Mouse (Mus musculus) heart, embryonic 14.5 days (tissue): ENCODE measurements around the gene Hils1. TPM values are rescaled to one million over a fixed set of nuclear protein-coding genes. Genes with fewer than 3 reads are reported as not detected.

ENCODE experiments used
- ATAC-seq: fragments of 200-750 bp; cut with Nextera tagmentation; 2 replicates; pipeline ENCODE4 v1.8.0; 2017; ENCODE audit warnings: low read depth, moderate TSS enrichment; ENCODE audit not compliant: insufficient number of reproducible peaks, insufficient read depth, low FRiP score
- H3K27ac ChIP-seq, 2 experiments: fragments of 200-500 bp in 1 of 2; fragments of 300-500 bp in 1 of 2; sonication (generic) in 1 of 2; replicated peaks in 1 of 2; 2 replicates each; pipeline ENCODE4 v1.5.1; 2012 to 2014; ENCODE audit warnings: low read depth in 2 of 2, low read length in 2 of 2, control low read depth in 1 of 2, mild to moderate bottlenecking in 1 of 2, mixed read lengths in 1 of 2; ENCODE audit not compliant: control insufficient read depth in 1 of 2, insufficient read depth in 1 of 2
- H3K27me3 ChIP-seq: fragments of 300-500 bp; sonication (generic); 2 replicates; pipeline ENCODE4 v1.6.1; 2014; ENCODE audit warnings: mild to moderate bottlenecking, low read length, control low read depth; ENCODE audit not compliant: control insufficient read depth, insufficient read depth
- H3K36me3 ChIP-seq: fragments of 300-500 bp; sonication (generic); 2 replicates; pipeline ENCODE4 v1.6.1; 2014; ENCODE audit warnings: mild to moderate bottlenecking, control low read depth, low read length, mixed read lengths; ENCODE audit not compliant: control insufficient read depth, insufficient read depth
- H3K4me1 ChIP-seq, 2 experiments: fragments of 200-500 bp in 1 of 2; fragments of 300-500 bp in 1 of 2; sonication (generic) in 1 of 2; 2 replicates each; pipeline ENCODE4 v1.6.1; 2012 to 2014; ENCODE audit warnings: low read length in 2 of 2, control low read depth in 1 of 2, mixed read lengths in 1 of 2; ENCODE audit not compliant: control insufficient read depth in 2 of 2, insufficient read depth in 2 of 2
- H3K4me2 ChIP-seq: fragments of 300-500 bp; sonication (generic); 2 replicates; pipeline ENCODE4 v1.6.1; 2014; ENCODE audit warnings: mild to moderate bottlenecking, low read length
- H3K4me3 ChIP-seq, 2 experiments: fragments of 200-500 bp in 1 of 2; fragments of 300-500 bp in 1 of 2; sonication (generic) in 1 of 2; 2 replicates each; pipeline ENCODE4 v1.5.1; 2012 to 2014; ENCODE audit warnings: low read length in 2 of 2, mild to moderate bottlenecking in 2 of 2, control low read depth in 1 of 2, low read depth in 1 of 2, moderate library complexity in 1 of 2; ENCODE audit not compliant: control insufficient read depth in 1 of 2, insufficient read depth in 1 of 2
- H3K9ac ChIP-seq: fragments of 300-500 bp; sonication (generic); 2 replicates; pipeline ENCODE4 v1.6.1; 2014; ENCODE audit warnings: mild to moderate bottlenecking, low read length
- H3K9me3 ChIP-seq: fragments of 300-500 bp; sonication (generic); 2 replicates; pipeline ENCODE4 v1.6.1; 2016; ENCODE audit warnings: low read length, control low read depth; ENCODE audit not compliant: control insufficient read depth
- WGBS: fragments of 180-500 bp; shearing (Covaris S2); extraction: QIAGEN DNeasy Blood & Tissue Kit; methylation state at CpG from one replicate; pipeline ENCODE4 v1.1.7; 2014; 5-methylcytosine and 5-hydroxymethylcytosine counted together
- polyA plus RNA-seq: library from polyadenylated mRNA; unstranded; fragments of >200 nt; fragmentation: Nextera tagmentation; extraction: Ambion mirVana; gene quantifications from 2 replicates; pipeline ENCODE4 v1.2.1, GENCODE M21; 2014

The Hils1 gene
- polyA plus RNA-seq, 1 experiment from 2014 or later = 0.24 TPM

DNA sequence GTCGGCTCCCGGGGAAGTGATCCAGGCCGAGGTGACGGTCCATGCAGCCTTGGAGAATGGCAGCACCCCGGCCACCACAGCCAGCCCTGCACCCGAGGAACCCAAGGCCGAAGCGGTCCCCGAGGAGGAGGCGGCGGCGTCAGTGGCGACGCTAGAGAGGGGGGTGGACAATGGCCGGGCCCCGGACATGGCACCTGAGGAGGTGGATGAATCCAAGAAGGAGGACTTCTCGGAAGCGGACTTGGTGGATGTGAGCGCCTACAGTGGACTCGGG, 25.0 kb downstream of the Hils1 start:
- Histone ChIP-seq H3K27ac (peak overlapping the region in 1 of 2 experiments; percentile 93; a peak in 2 of 4 replicates), H3K9me3 (no peaks in the 10 kb centered on the region), H3K9ac (peak overlapping the region; percentile 94), H3K27me3 (no peaks in the 10 kb centered on the region), H3K4me2 (peak overlapping the region; percentile 96), H3K36me3 (peaks cover 34% of the 10 kb centered on the region), H3K4me3 (peak overlapping the region; percentile 84 to 86), H3K4me1 (peaks cover 48 to 65% of the 10 kb centered on the region in 2 experiments)
- ATAC-seq = no peak
- under 1% methylated on average over 20 of the region's 20 CpGs for WGBS

DNA sequence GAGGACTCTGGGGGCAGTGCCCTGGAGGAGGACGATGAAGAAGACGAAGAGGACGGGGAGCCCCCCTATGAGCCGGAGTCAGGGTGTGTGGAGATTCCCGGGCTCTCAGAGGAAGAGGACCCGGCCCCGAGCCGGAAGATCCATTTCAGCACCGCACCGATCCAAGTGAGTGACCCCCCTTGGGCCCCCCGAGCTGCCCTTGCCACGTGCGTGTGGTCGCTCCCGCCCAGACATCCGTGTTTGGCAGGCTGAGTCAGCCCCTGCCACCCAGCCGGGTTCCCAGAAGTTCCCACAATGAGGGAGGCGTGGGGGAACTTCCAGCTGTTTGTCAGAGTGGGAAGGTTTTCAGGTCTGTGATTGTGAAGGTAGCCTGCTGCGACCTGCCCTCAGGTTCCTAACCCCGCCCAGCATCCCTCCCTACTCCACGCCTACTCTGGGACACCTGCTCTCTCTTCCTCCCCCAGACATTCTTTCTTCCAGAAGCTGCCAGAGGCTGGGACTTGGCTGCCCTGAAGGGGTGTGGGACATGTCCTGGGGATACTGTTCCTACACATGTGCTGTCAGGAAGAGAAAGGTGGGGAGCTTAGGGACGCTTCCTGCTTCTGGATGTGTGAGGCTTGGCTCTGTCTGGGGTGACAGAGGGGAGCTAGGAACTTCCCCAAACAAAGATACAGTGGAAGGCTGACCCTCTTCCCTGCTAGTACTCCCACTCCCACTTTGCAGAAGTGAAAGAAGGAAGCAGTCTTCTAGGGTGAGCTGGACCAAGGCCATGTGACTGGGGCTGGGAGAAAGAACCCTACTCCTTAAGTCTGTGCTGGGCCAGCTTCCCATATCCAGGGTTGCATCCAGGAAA, 25.6 kb downstream of the Hils1 start:
- peak overlapping the region; percentile 84 to 86 for H3K4me3 ChIP-seq
- 4% methylated on average over 22 of the region's 22 CpGs for WGBS
- peak overlapping the region; percentile 94 for H3K9ac ChIP-seq
- peak overlapping the region in 1 of 2 experiments; percentile 93; a peak in 2 of 4 replicates for H3K27ac ChIP-seq
- peak overlapping the region; percentile 96 for H3K4me2 ChIP-seq
- peaks cover 43 to 65% of the 10 kb centered on the region in 2 experiments for H3K4me1 ChIP-seq
- no peak for ATAC-seq
- H3K36me3 ChIP-seq = peaks cover 39% of the 10 kb centered on the region
- H3K27me3 ChIP-seq = no peaks in the 10 kb centered on the region
- H3K9me3 ChIP-seq = no peaks in the 10 kb centered on the region

DNA sequence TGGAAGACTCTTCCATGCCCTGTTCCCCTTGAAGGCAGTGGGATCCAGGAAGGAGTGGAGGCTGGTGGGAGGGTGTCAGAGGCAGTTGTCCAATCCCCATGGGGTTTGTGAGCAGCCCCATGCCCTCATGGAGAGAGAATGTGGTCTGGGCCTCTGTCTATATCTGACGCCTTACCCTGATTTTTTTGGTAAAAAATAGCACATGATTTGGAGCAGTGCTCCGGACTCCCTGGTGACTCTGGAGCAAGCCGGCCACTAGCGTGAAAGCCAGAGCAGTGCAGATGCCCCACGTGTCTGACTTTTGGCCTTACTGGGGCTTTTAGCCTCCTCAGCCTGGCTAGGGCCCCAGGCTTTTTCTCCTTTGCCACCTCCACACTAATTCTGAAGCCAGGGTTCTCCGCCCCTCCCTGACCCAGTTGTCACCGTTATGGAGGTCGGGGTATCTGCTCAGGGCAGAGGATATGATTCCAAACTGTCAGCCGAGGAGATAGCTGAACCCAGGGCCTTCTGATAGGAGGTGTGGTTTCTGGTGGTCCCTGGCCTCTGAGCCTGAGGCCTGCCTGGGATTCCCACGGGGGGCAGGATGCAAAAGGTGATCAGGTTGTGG, 26.9 kb downstream of the Hils1 start:
- Histone ChIP-seq H3K9me3 (no peaks in the 10 kb centered on the region), H3K36me3 (peaks cover 53% of the 10 kb centered on the region), H3K4me3 (peak overlapping the region; percentile 84 to 86), H3K4me1 (peaks cover 34 to 56% of the 10 kb centered on the region in 2 experiments), H3K27ac (peak overlapping the region in 1 of 2 experiments; percentile 93; a peak in 2 of 4 replicates), H3K4me2 (peak overlapping the region; percentile 96), H3K27me3 (no peaks in the 10 kb centered on the region), H3K9ac (peak overlapping the region; percentile 94)
- no peak for ATAC-seq
- 20% methylated on average over 10 of the region's 10 CpGs for WGBS

DNA sequence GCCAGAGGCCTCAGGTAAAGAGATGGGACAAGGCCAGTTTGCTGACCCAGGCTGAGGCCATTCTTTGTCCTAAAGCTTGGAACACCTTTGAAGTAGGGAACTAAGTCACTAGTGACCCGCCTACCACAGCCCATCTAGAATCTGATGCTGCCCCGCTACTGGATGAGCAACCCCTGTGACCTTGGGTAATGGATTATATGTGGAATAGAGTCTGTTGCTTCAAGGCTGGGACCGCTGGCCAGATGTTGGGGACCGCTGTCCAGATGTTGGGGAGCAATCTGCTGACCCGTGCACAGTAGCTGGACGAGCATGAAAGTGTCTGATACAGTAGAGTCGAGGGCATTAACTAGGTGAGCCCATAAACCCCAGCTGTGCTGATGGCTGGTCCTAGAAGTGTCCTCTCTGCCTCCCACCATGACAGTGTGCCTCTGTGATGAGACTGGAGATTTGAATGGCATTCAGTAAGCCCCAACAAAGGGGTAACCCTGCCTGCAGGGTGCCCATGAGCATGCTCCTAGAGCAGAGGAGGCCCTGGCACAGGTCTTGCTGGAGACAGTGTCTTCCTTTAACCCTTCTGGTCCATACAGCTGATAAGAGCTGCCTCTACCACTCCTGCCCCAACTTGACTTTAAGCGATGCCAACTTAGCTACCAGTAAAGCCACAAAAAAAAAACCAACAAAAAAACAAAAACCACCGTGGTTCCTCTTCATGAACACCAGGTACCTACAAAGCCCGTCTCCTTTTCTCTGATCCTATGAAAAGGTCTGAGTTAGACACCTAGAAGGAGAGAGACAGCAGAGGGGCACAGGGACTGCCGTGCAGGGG, 27.8 kb downstream of the Hils1 start:
- H3K27ac ChIP-seq = peak overlapping the region in 1 of 2 experiments; percentile 93; a peak in 1 of 4 replicates
- no peaks in the 10 kb centered on the region for H3K9me3 ChIP-seq
- no peaks in the 10 kb centered on the region for H3K27me3 ChIP-seq
- H3K9ac ChIP-seq = peak overlapping the region; percentile 94
- peaks cover 29 to 52% of the 10 kb centered on the region in 2 experiments for H3K4me1 ChIP-seq
- H3K4me3 ChIP-seq = peak overlapping the region in 1 of 2 experiments; percentile 84; a peak in 2 of 4 replicates
- H3K4me2 ChIP-seq = peak overlapping the region; percentile 96
- 89% methylated on average over 11 of the region's 11 CpGs for WGBS
- H3K36me3 ChIP-seq = peaks cover 61% of the 10 kb centered on the region
- no peak for ATAC-seq

DNA sequence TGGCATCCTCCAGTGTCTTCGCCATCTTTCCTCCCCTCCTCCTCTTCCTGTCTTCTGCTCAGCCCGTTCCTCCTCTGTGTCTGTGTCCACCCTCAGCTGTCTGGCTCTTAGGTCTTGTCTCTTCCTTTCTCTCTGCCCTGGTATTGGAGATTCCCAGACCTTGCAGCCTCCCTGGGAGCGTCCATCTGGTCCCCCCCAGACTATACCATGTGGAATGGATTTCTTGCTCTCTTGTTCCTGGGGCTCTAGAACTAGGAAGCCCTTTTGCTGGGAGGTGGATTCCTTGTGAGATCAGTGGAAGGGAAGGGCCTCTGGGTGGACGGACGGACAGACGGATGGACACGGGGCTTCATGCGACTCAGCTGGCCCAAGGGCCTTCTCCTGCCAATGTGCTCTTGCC, 28.7 kb downstream of the Hils1 start:
- peak overlapping the region; percentile 96 for H3K4me2 ChIP-seq
- H3K27me3 ChIP-seq = no peaks in the 10 kb centered on the region
- no peak for ATAC-seq
- H3K27ac ChIP-seq = no peak overlapping the region
- no peak overlapping the region for H3K4me3 ChIP-seq
- H3K4me1 ChIP-seq = peaks cover 33 to 57% of the 10 kb centered on the region in 2 experiments
- WGBS = 81% methylated on average over 8 of the region's 8 CpGs
- no peak overlapping the region for H3K9ac ChIP-seq
- H3K9me3 ChIP-seq = no peaks in the 10 kb centered on the region
- H3K36me3 ChIP-seq = peaks cover 67% of the 10 kb centered on the region

DNA sequence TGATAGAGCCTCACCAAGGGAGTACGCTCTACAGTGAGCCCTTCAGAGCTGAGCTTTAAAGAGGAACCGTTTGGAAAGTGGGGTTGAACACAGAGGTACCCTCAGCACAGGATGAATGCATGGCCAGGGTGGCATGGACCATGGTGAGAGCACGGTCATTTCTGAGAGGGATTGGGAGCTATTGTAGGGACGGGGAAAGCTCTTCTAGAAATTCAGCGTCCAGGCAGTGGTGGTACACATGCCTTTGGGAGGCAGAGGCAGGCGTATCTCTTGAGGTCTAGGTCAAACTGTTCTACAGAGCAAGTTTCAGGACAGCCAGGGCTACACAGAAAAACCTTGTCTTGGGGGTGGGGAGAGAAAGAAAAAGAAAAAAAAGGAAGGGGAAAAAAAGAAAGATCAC, 29.6 kb downstream of the Hils1 start:
- peaks cover 76% of the 10 kb centered on the region for H3K36me3 ChIP-seq
- no peaks in the 10 kb centered on the region for H3K9me3 ChIP-seq
- no peak overlapping the region for H3K9ac ChIP-seq
- ATAC-seq = no peak
- no peak overlapping the region for H3K4me2 ChIP-seq
- no peak overlapping the region for H3K4me3 ChIP-seq
- 87% methylated on average over 6 of the region's 6 CpGs for WGBS
- H3K27me3 ChIP-seq = no peaks in the 10 kb centered on the region
- no peak overlapping the region for H3K27ac ChIP-seq
- peaks cover 34 to 61% of the 10 kb centered on the region in 2 experiments for H3K4me1 ChIP-seq

DNA sequence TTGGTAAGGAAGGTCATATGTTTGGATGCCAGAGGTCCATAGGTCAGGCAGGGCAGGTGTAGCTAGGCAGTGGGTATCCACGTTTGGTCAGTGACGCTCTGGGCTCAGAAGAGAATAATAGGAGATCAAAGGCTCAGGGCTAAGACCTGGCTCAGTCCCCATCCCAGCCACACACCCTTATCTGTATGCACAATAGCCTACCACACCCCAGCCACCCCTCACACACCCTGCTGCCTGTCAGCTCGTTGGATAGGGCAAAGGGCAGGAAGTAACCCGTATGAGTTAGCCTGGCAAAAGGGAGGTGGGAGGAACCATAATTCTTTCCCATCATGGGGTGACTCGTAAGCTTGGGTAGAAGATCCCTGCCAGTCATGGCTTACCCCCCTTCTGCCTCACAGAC, 30.2 kb downstream of the Hils1 start:
- no peak for ATAC-seq
- Histone ChIP-seq H3K27ac (no peak overlapping the region), H3K4me1 (peaks cover 34 to 59% of the 10 kb centered on the region in 2 experiments), H3K4me3 (no peak overlapping the region), H3K9ac (no peak overlapping the region), H3K4me2 (no peak overlapping the region), H3K27me3 (no peaks in the 10 kb centered on the region), H3K36me3 (peaks cover 82% of the 10 kb centered on the region), H3K9me3 (no peaks in the 10 kb centered on the region)
- WGBS = 62% methylated on average over 5 of the region's 5 CpGs
